1 mouse cellular context compared by ENCODE assay signal in the genomic region with DNA sequence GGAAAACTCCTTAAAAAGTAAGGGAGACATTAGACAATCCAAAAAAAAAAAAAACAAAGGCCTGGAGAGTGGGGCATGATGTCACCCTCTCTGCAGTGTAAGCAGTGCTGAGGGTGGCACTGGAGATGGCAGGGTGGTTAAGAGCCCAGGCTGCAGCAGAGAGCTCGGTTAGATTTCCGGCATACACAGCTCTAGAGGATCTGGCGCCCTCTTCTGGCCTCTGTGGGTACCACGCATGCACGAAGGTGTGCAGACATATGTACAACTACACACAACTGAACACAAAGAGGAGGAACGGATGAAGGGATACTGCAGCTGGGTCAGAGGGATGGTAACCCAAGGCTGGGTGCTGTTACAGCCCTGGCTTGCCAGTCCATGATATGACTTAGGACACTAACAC.
TF ChIP-seq lines count a peak whose summit lies in the region.

No protein-coding gene starts in this region.

TF ChIP-seq in CH12.LX, 34 proteins besides CTCF, POLR2A, EP300 and RAD21 (continued from another document):
- no peak for TF ChIP-seq MAZ (IDR thresholded peaks at IDR 0.05; ENCODE audit: low read depth, low read length)
- TF ChIP-seq USF1 (IDR thresholded peaks at IDR 0.05; ENCODE audit: low read depth, low read length), result no peak
- TF ChIP-seq KAT2A (IDR thresholded peaks at IDR 0.05; ENCODE audit: insufficient replicate concordance, low read length), result no peak
